ENCODE assay signal across 8 mouse cellular contexts in genomic region chr9:32666611-32667517, GRCm38 (mm10). TPM values are rescaled to one million over a fixed set of nuclear protein-coding genes. Genes with fewer than 3 reads are reported as not detected.
DNase-seq lines count a peak whose midpoint lies in the region; ATAC-seq and TF ChIP-seq lines count a peak whose summit lies in the region.
"Had no signal": no experiment of that assay in that cellular context is flagged by ENCODE, and none has a peak within 500 bp of the region (broad histone marks: within the 10 kb centered on the region; RNA-seq: fewer than 3 reads in every experiment).

No protein-coding gene starts in this region.

- H3K4me3 ChIP-seq in kidney, embryonic 14.5 days (ENCODE audit: low read length), result no peak overlapping the region
- H3K4me3 ChIP-seq in forebrain, embryonic 16.5 days (replicated peaks; ENCODE audit: low read length), result no peak overlapping the region
- no peak overlapping the region for H3K4me3 ChIP-seq in heart, postnatal 0 days (ENCODE audit: low read depth, low read length)

- no peak overlapping the region; the same call in 1 of the 2 replicates for H3K27ac ChIP-seq in kidney, embryonic 14.5 days (ENCODE audit: low read depth, low read length)
- peak overlapping the region; percentile 17; the same call in 1 of the 2 replicates for H3K27ac ChIP-seq in forebrain, embryonic 16.5 days (ENCODE audit: low read length)
- H3K27ac ChIP-seq in heart, postnatal 0 days (ENCODE audit: low read depth), result peak overlapping the region; percentile 67

- TF ChIP-seq EP300 in heart, postnatal 0 days (IDR thresholded peaks at IDR 0.05; ENCODE audit: low read depth), result no peak

- 0 out of 2 replicates have a peak, but pooled peaks have one; percentile 4 for TF ChIP-seq CTCF in heart, postnatal 0 days (IDR thresholded peaks at IDR 0.05; ENCODE audit: low read depth)

- H3K27me3 ChIP-seq in kidney, embryonic 14.5 days (ENCODE audit: control insufficient read depth, insufficient read depth, low read length), result no peaks in the 10 kb centered on the region
- peaks cover 32% of the 10 kb centered on the region for H3K27me3 ChIP-seq in forebrain, embryonic 16.5 days (replicated peaks; ENCODE audit: control insufficient read depth, insufficient read depth, low read length)
- 0 out of 2 replicates have a peak, but pooled peaks cover 3% of the 10 kb centered on the region for H3K27me3 ChIP-seq in heart, postnatal 0 days (ENCODE audit: control insufficient read depth, insufficient read depth, low read length)
- H3K27me3 ChIP-seq: Patski had no signal

- peak; percentile 26 to 34 for DNase-seq in kidney, adult 8-10 months
- peak; percentile 45 for DNase-seq in heart, postnatal 0 days (ENCODE audit: low spot score)
- peak; percentile 81 for DNase-seq in lung, postnatal 10 days
- no peak for DNase-seq in urinary bladder, postnatal 10 days (ENCODE audit: low spot score)

- H3K36me3 ChIP-seq in kidney, embryonic 14.5 days (ENCODE audit: control insufficient read depth, insufficient read depth, low read length), result no peaks in the 10 kb centered on the region
- no peaks in the 10 kb centered on the region for H3K36me3 ChIP-seq in forebrain, embryonic 16.5 days (ENCODE audit: control insufficient read depth, insufficient read depth)
- no peaks in the 10 kb centered on the region for H3K36me3 ChIP-seq in heart, postnatal 0 days (replicated peaks; ENCODE audit: control insufficient read depth, insufficient read depth, low read length)

- no peak overlapping the region for H3K4me2 ChIP-seq in kidney, embryonic 14.5 days (replicated peaks; ENCODE audit: low read depth, low read length)
- no peak overlapping the region for H3K4me2 ChIP-seq in forebrain, embryonic 16.5 days (ENCODE audit: low read length)
- H3K4me2 ChIP-seq in heart, postnatal 0 days (ENCODE audit: low read depth, low read length), result peak overlapping the region; percentile 0; the same call in 1 of the 2 replicates

- H3K4me1 ChIP-seq in kidney, embryonic 14.5 days (ENCODE audit: control insufficient read depth, insufficient read depth, low read length), result peaks cover 27% of the 10 kb centered on the region; the same call in 1 of the 2 replicates
- peaks cover 14% of the 10 kb centered on the region for H3K4me1 ChIP-seq in forebrain, embryonic 16.5 days (replicated peaks; ENCODE audit: control insufficient read depth, insufficient read depth, low read length)
- H3K4me1 ChIP-seq in heart, postnatal 0 days (ENCODE audit: control insufficient read depth, insufficient read depth), result peaks cover 15% of the 10 kb centered on the region

- no peaks in the 10 kb centered on the region for H3K9me3 ChIP-seq in kidney, embryonic 14.5 days (ENCODE audit: control insufficient read depth, low read length)
- no peaks in the 10 kb centered on the region for H3K9me3 ChIP-seq in forebrain, embryonic 16.5 days (ENCODE audit: control insufficient read depth, low read length)
- no peaks in the 10 kb centered on the region for H3K9me3 ChIP-seq in heart, postnatal 0 days (replicated peaks; ENCODE audit: control insufficient read depth, low read length)

- no peak for ATAC-seq in kidney, embryonic 14.5 days (ENCODE audit: low FRiP score, low TSS enrichment)
- ATAC-seq in forebrain, embryonic 16.5 days, result no peak; the same call in 1 of the 2 replicates
- no peak for ATAC-seq in heart, postnatal 0 days (ENCODE audit: insufficient read depth, low read depth)
- ATAC-seq in megakaryocyte-erythroid progenitor cell, adult 5-6 weeks (replicated peaks; ENCODE audit: low FRiP score, low TSS enrichment, poor library complexity, severe bottlenecking), result no peak
- ATAC-seq: Patski had no signal

- H3K9ac ChIP-seq in kidney, embryonic 14.5 days (ENCODE audit: low read depth, low read length), result no peak overlapping the region
- H3K9ac ChIP-seq in forebrain, embryonic 16.5 days (replicated peaks; ENCODE audit: low read depth, low read length), result no peak overlapping the region
- no peak overlapping the region for H3K9ac ChIP-seq in heart, postnatal 0 days (replicated peaks; ENCODE audit: low read depth, low read length)

- 64% methylated on average over 11 of the region's 11 CpGs for WGBS in kidney, embryonic 14.5 days
- WGBS in forebrain, embryonic 16.5 days, result 58% methylated on average over 11 of the region's 11 CpGs
- WGBS in heart, postnatal 0 days, result 39% methylated on average over 11 of the region's 11 CpGs

RNA-seq across cellular contexts. Expression of gene Ets1, which starts 30.8 kb away (rescaled TPM):
- 26.2 and 58.0 TPM in 2 replicates for polyA plus RNA-seq in kidney, embryonic 14.5 days (2014; fragmentation: Nextera tagmentation; extraction: Ambion mirVana)
- polyA plus RNA-seq in forebrain, embryonic 16.5 days (2015; fragmentation: Nextera tagmentation; extraction: Ambion mirVana), result 21.3 and 26.2 TPM in 2 replicates
- 55.8 and 72.7 TPM in 2 replicates for total RNA-seq in heart, postnatal 0 days (2014; rRNA removed; ENCODE audit: low replicate concordance)
- 31.6 and 34.3 TPM in 2 replicates for polyA plus RNA-seq in heart, postnatal 0 days (2015; fragmentation: Nextera tagmentation; extraction: Ambion mirVana)
- total RNA-seq in megakaryocyte-erythroid progenitor cell, adult 5-6 weeks (2014; fragmentation: Nextera tagmentation), result 9.9 and 13.4 TPM in 2 replicates
- total RNA-seq in megakaryocyte-erythroid progenitor cell, adult 5-6 weeks (2017), result 3.2 and 11.0 TPM in 2 replicates
